Mouse (Mus musculus) myocyte (in vitro differentiated cells): ENCODE measurements around the gene Mex3d.

Experiments
- CEBPB ChIP-seq: IDR thresholded peaks from 2 replicates; pipeline ENCODE4 v1.6.1; 2011; ENCODE audit warnings: mild to moderate bottlenecking, moderate library complexity; ENCODE audit not compliant: poor library complexity, insufficient read depth, severe bottlenecking
- E2F4 ChIP-seq: IDR thresholded peaks from one replicate; pipeline ENCODE4 v1.6.1; 2011; ENCODE audit warnings: mild to moderate bottlenecking, control low read depth, moderate library complexity; ENCODE audit not compliant: insufficient read depth
- MAX ChIP-seq: IDR thresholded peaks from one replicate; pipeline ENCODE4 v1.6.1; 2011; ENCODE audit warnings: low read depth, mild to moderate bottlenecking, control low read depth
- MYOD1 ChIP-seq, 3 experiments: IDR thresholded peaks; one replicate each; pipeline ENCODE4 v1.6.1; 2011; ENCODE audit warnings: control low read depth in 2 of 3, low read depth in 2 of 3, mild to moderate bottlenecking in 2 of 3, moderate library complexity in 1 of 3; ENCODE audit not compliant: insufficient read length in 2 of 3, control insufficient read depth in 1 of 3
- MYOG ChIP-seq, 3 experiments: IDR thresholded peaks; one replicate each; pipeline ENCODE4 v1.6.1; 2011; ENCODE audit warnings: control low read depth in 2 of 3, low read depth in 2 of 3, mild to moderate bottlenecking in 2 of 3; ENCODE audit not compliant: insufficient read length in 2 of 3, control insufficient read depth in 1 of 3, insufficient read depth in 1 of 3
- POLR2A ChIP-seq: IDR thresholded peaks from one replicate; pipeline ENCODE4 v1.6.1; 2011; ENCODE audit warnings: low read depth, mild to moderate bottlenecking, control low read depth, moderate library complexity; ENCODE audit not compliant: insufficient read length
- POLR2AphosphoS2 ChIP-seq: IDR thresholded peaks from one replicate; pipeline ENCODE4 v1.6.1; 2011; ENCODE audit warnings: low read depth, control low read depth; ENCODE audit not compliant: insufficient read length
- REST ChIP-seq: IDR thresholded peaks from one replicate; pipeline ENCODE4 v1.6.1; 2011; ENCODE audit warnings: mild to moderate bottlenecking, control low read depth, moderate library complexity; ENCODE audit not compliant: insufficient read depth, insufficient read length
- SRF ChIP-seq: IDR thresholded peaks from one replicate; pipeline ENCODE4 v1.6.1; 2011; ENCODE audit warnings: low read depth; ENCODE audit not compliant: control insufficient read depth, insufficient read length
- TCF12 ChIP-seq: IDR thresholded peaks from one replicate; pipeline ENCODE4 v1.6.1; 2011; ENCODE audit warnings: mild to moderate bottlenecking, control low read depth; ENCODE audit not compliant: poor library complexity, insufficient read depth, severe bottlenecking
- TCF3 ChIP-seq: IDR thresholded peaks from one replicate; pipeline ENCODE4 v1.6.1; 2011; ENCODE audit warnings: low read depth, control low read depth; ENCODE audit not compliant: insufficient read length
- USF1 ChIP-seq: IDR thresholded peaks from one replicate; pipeline ENCODE4 v1.6.1; 2011; ENCODE audit warnings: low read depth, mild to moderate bottlenecking, control low read depth, moderate library complexity

- TF ChIP-seq SRF: no peak
- TF ChIP-seq TCF12: no peak
- TF ChIP-seq POLR2A: no peak
- no peak for TF ChIP-seq MYOD1 (IDR thresholded peaks at IDR 0.05; ENCODE audit: control insufficient read depth in 1 of 3, insufficient read length in 2 of 3, low read depth in 2 of 3)
- no peak for TF ChIP-seq CEBPB
- no peak for TF ChIP-seq E2F4
- no peak for TF ChIP-seq MAX
- TF ChIP-seq MYOG (IDR thresholded peaks at IDR 0.05; ENCODE audit: control insufficient read depth in 1 of 3, insufficient read depth in 1 of 3, insufficient read length in 2 of 3, low read depth in 2 of 3): no peak
- peak; percentile 4 for TF ChIP-seq POLR2AphosphoS2
- no peak for TF ChIP-seq TCF3
- no peak for TF ChIP-seq USF1
- TF ChIP-seq REST: no peak
Measured at GRCm38 (mm10) chr10:80342305-80342748, 45.1 kb downstream of the Mex3d start.
